ENCODE assay signal across 8 mouse cellular contexts in genomic region chr1:128358276-128358675, GRCm38 (mm10). TPM values are rescaled to one million over a fixed set of nuclear protein-coding genes. Genes with fewer than 3 reads are reported as not detected.
DNase-seq lines count a peak whose midpoint lies in the region; ATAC-seq and TF ChIP-seq lines count a peak whose summit lies in the region.

No protein-coding gene starts in this region.

- no peaks in the 10 kb centered on the region; the same call in 1 of the 2 replicates for H3K4me1 ChIP-seq in intestine, postnatal 0 days (replicated peaks; ENCODE audit: control insufficient read depth, insufficient read depth, low read length)
- H3K4me1 ChIP-seq in stomach, embryonic 15.5 days = peaks cover 14% of the 10 kb centered on the region; the same call in 1 of the 2 replicates

- ATAC-seq in intestine, postnatal 0 days = no peak
- no peak for ATAC-seq in stomach, embryonic 15.5 days (ENCODE audit: insufficient read depth, low FRiP score, low read depth)

- 34% methylated on average over 6 of the region's 6 CpGs for WGBS in intestine, postnatal 0 days
- WGBS in stomach, embryonic 15.5 days = 47% methylated on average over 6 of the region's 6 CpGs

- peak overlapping the region; percentile 75 for H3K9ac ChIP-seq in intestine, postnatal 0 days (ENCODE audit: low read depth, low read length)
- H3K9ac ChIP-seq in stomach, embryonic 15.5 days = peak overlapping the region; percentile 22; the same call in 1 of the 2 replicates

- H3K9me3 ChIP-seq in intestine, postnatal 0 days (ENCODE audit: control insufficient read depth) = no peaks in the 10 kb centered on the region
- H3K9me3 ChIP-seq in stomach, embryonic 15.5 days = no peaks in the 10 kb centered on the region

- DNase-seq in heart, adult 11 months = peak; percentile 70
- no peak for DNase-seq in heart, adult 8-10 months (ENCODE audit: low spot score)
- DNase-seq in 3T3-L1 (ENCODE audit: low read depth, low spot score) = peak; percentile 26
- peak; percentile 23 for DNase-seq in c-Kit-positive CD71-positive TER-119-positive erythroid progenitor cells, embryonic 14.5 days (ENCODE audit: low spot score)
- no peak for DNase-seq in urinary bladder, postnatal 10 days (ENCODE audit: low spot score)
- DNase-seq in layer of hippocampus, postnatal 25 days (ENCODE audit: extremely low spot score in 1 of 2, low spot score in 1 of 2) = no peak

- peak overlapping the region; percentile 88 for H3K4me3 ChIP-seq in intestine, postnatal 0 days (ENCODE audit: low read depth, low read length)
- H3K4me3 ChIP-seq in stomach, embryonic 15.5 days (replicated peaks) = peak overlapping the region; percentile 86

- TF ChIP-seq CTCF in intestine, postnatal 0 days (IDR thresholded peaks at IDR 0.05; ENCODE audit: low read depth) = no peak

- no peak overlapping the region for H3K27ac ChIP-seq in intestine, postnatal 0 days (ENCODE audit: low read depth, low read length)
- peak overlapping the region; percentile 95; the same call in 1 of the 2 replicates for H3K27ac ChIP-seq in stomach, embryonic 15.5 days

- peak overlapping the region; percentile 82 for H3K4me2 ChIP-seq in intestine, postnatal 0 days (replicated peaks; ENCODE audit: low read depth)
- H3K4me2 ChIP-seq in stomach, embryonic 15.5 days = peak overlapping the region; percentile 51

- H3K36me3 ChIP-seq in intestine, postnatal 0 days (ENCODE audit: control insufficient read depth, insufficient read depth) = peaks cover 17% of the 10 kb centered on the region
- H3K36me3 ChIP-seq in stomach, embryonic 15.5 days = peaks cover 15% of the 10 kb centered on the region

- H3K27me3 ChIP-seq in intestine, postnatal 0 days (replicated peaks; ENCODE audit: control insufficient read depth, insufficient read depth, low read length) = no peaks in the 10 kb centered on the region
- no peaks in the 10 kb centered on the region for H3K27me3 ChIP-seq in stomach, embryonic 15.5 days (replicated peaks)

RNA-seq across cellular contexts. Expression of gene Mcm6, which starts 1.2 kb away (rescaled TPM):
- total RNA-seq in heart, adult 8-10 months (2022) = 1 to 10 TPM; 4.9 to 6.2 (median 5.5) TPM
- 56.7 and 59.6 TPM in 2 replicates for polyA plus RNA-seq in intestine, postnatal 0 days (2015; fragmentation: Nextera tagmentation; extraction: Ambion mirVana)
- polyA plus RNA-seq in stomach, embryonic 15.5 days (2015; fragmentation: Nextera tagmentation; extraction: Ambion mirVana) = 224 and 240 TPM in 2 replicates
- total RNA-seq in layer of hippocampus, postnatal 25 days (2021) = 10 to 100 TPM; 16.6 to 17.5 TPM

RNA-seq across cellular contexts. Expression of gene Lct, which starts 30.2 kb away (rescaled TPM):
- not detected for total RNA-seq in heart, adult 8-10 months (2022)
- 119 and 136 TPM in 2 replicates for polyA plus RNA-seq in intestine, postnatal 0 days (2015; fragmentation: Nextera tagmentation; extraction: Ambion mirVana)
- polyA plus RNA-seq in stomach, embryonic 15.5 days (2015; fragmentation: Nextera tagmentation; extraction: Ambion mirVana) = 3.1 and 3.2 TPM in 2 replicates
- 10 to 100 TPM; 61.6 to 63.3 TPM for total RNA-seq in layer of hippocampus, postnatal 25 days (2021)

RNA-seq across cellular contexts. Expression of gene Dars, which starts 58.9 kb away (rescaled TPM):
- 10 to 100 TPM; 64.0 to 71.4 (median 65.7) TPM for total RNA-seq in heart, adult 8-10 months (2022)
- polyA plus RNA-seq in intestine, postnatal 0 days (2015; fragmentation: Nextera tagmentation; extraction: Ambion mirVana) = 68.0 and 69.0 TPM in 2 replicates
- 157 and 180 TPM in 2 replicates for polyA plus RNA-seq in stomach, embryonic 15.5 days (2015; fragmentation: Nextera tagmentation; extraction: Ambion mirVana)
- 10 to 100 TPM; 68.7 to 70.1 TPM for total RNA-seq in layer of hippocampus, postnatal 25 days (2021)

Comparison
In these comparisons a context has a peak if more than half of its experiments do, and no peak if none do; other contexts are left out.
1. DNase-seq: peak in heart, adult 11 months (single experiment), 3T3-L1 (single experiment) and c-Kit-positive CD71-positive TER-119-positive erythroid progenitor cells, embryonic 14.5 days (single experiment); none in heart, adult 8-10 months (single experiment), urinary bladder, postnatal 10 days (single experiment) and layer of hippocampus, postnatal 25 days (0 of 2).
2. RNA of gene Lct, which starts 30.2 kb away (total RNA-seq): 61.6 to 63.3 TPM in layer of hippocampus, postnatal 25 days; not detected in heart, adult 8-10 months; every median in the first group is over 10 times any median in the second.